10 mouse cellular contexts compared by ENCODE assay signal in genomic region chr1:132520764-132521163, GRCm38 (mm10). TPM values are rescaled to one million over a fixed set of nuclear protein-coding genes. Genes with fewer than 3 reads are reported as not detected.
DNase-seq lines count a peak whose midpoint lies in the region; ATAC-seq and TF ChIP-seq lines count a peak whose summit lies in the region.
"Had no signal": no experiment of that assay in that cellular context is flagged by ENCODE, and none has a peak within 500 bp of the region (broad histone marks: within the 10 kb centered on the region; RNA-seq: fewer than 3 reads in every experiment).

No protein-coding gene starts in this region.

- ATAC-seq in heart, embryonic 11.5 days (replicated peaks; ENCODE audit: insufficient number of reproducible peaks, low FRiP score, low TSS enrichment) = no peak
- peak; percentile 56; the same call in 1 of the 2 replicates for ATAC-seq in heart, embryonic 16.5 days (replicated peaks; ENCODE audit: extremely low read depth, insufficient read depth, low FRiP score)
- ATAC-seq in midbrain, embryonic 14.5 days (ENCODE audit: low FRiP score, low TSS enrichment) = no peak
- ATAC-seq: Patski had no signal

- H3K4me3 ChIP-seq in heart, embryonic 11.5 days (ENCODE audit: low read depth, low read length) = no peak overlapping the region
- H3K4me3 ChIP-seq in heart, embryonic 16.5 days (ENCODE audit: low read length) = no peak overlapping the region
- H3K4me3 ChIP-seq in midbrain, embryonic 14.5 days (replicated peaks; ENCODE audit: low read depth, low read length) = no peak overlapping the region
- H3K4me3 ChIP-seq in thymus, adult 2 months (ENCODE audit: control insufficient read depth, insufficient read depth, low read length) = no peak overlapping the region

- 17% methylated on average over 3 of the region's 6 CpGs for WGBS in heart, embryonic 11.5 days (ENCODE audit: insufficient replicate concordance)
- WGBS in heart, embryonic 16.5 days = 30% methylated on average over 3 of the region's 6 CpGs
- WGBS in midbrain, embryonic 14.5 days = 25% methylated on average over 2 of the region's 6 CpGs
- WGBS in thymus, adult 2 months = 30% methylated on average over 3 of the region's 6 CpGs

- peaks cover 3% of the 10 kb centered on the region; the same call in 1 of the 2 replicates for H3K27me3 ChIP-seq in heart, embryonic 11.5 days (ENCODE audit: control insufficient read depth, insufficient read depth, low read length)
- H3K27me3 ChIP-seq in heart, embryonic 16.5 days (ENCODE audit: control insufficient read depth, insufficient read depth, low read length) = peaks cover 3% of the 10 kb centered on the region
- no peaks in the 10 kb centered on the region for H3K27me3 ChIP-seq in midbrain, embryonic 14.5 days (ENCODE audit: control insufficient read depth, insufficient read depth, low read length)
- no peaks in the 10 kb centered on the region for H3K27me3 ChIP-seq in thymus, adult 2 months (ENCODE audit: control insufficient read depth, insufficient read depth, low read length)

- no peak overlapping the region for H3K27ac ChIP-seq in heart, embryonic 11.5 days (ENCODE audit: low read depth, low read length)
- no peak overlapping the region for H3K27ac ChIP-seq in heart, embryonic 16.5 days (ENCODE audit: low read length)
- H3K27ac ChIP-seq in midbrain, embryonic 14.5 days (replicated peaks; ENCODE audit: low read depth, low read length) = no peak overlapping the region
- no peak overlapping the region for H3K27ac ChIP-seq in thymus, adult 2 months (ENCODE audit: control insufficient read depth, insufficient read depth, low read length)
- H3K27ac ChIP-seq: macrophage had no signal

- TF ChIP-seq CTCF in thymus, adult 2 months (IDR thresholded peaks at IDR 0.05; ENCODE audit: borderline replicate concordance, control insufficient read depth, extremely low read depth, insufficient read depth, low read length, poor library complexity) = 0 out of 2 replicates have a peak, but pooled peaks have one; percentile 22

- no peaks in the 10 kb centered on the region for H3K4me1 ChIP-seq in heart, embryonic 11.5 days (ENCODE audit: control insufficient read depth, insufficient read depth, low read length)
- no peaks in the 10 kb centered on the region for H3K4me1 ChIP-seq in heart, embryonic 16.5 days (ENCODE audit: control insufficient read depth, insufficient read depth, low read length)
- 0 out of 2 replicates have a peak, but pooled peaks cover 4% of the 10 kb centered on the region for H3K4me1 ChIP-seq in midbrain, embryonic 14.5 days (ENCODE audit: control insufficient read depth, insufficient read depth, low read length)
- H3K4me1 ChIP-seq in thymus, adult 2 months (replicated peaks; ENCODE audit: control insufficient read depth, insufficient read depth, low read length) = no peaks in the 10 kb centered on the region

- no peak overlapping the region for H3K9ac ChIP-seq in heart, embryonic 11.5 days (ENCODE audit: low read depth, low read length)
- no peak overlapping the region for H3K9ac ChIP-seq in heart, embryonic 16.5 days (ENCODE audit: low read length)
- no peak overlapping the region for H3K9ac ChIP-seq in midbrain, embryonic 14.5 days (replicated peaks; ENCODE audit: low read length)

- TF ChIP-seq POLR2A in thymus, adult 2 months (IDR thresholded peaks at IDR 0.05; ENCODE audit: control insufficient read depth, extremely low read depth, insufficient read depth, low read length, poor library complexity) = no peak

- H3K9me3 ChIP-seq in heart, embryonic 11.5 days (replicated peaks; ENCODE audit: control insufficient read depth, low read length) = no peaks in the 10 kb centered on the region
- no peaks in the 10 kb centered on the region for H3K9me3 ChIP-seq in heart, embryonic 16.5 days (replicated peaks; ENCODE audit: control insufficient read depth, low read length)
- H3K9me3 ChIP-seq in midbrain, embryonic 14.5 days (ENCODE audit: control insufficient read depth, low read length) = no peaks in the 10 kb centered on the region

- H3K4me2 ChIP-seq in heart, embryonic 11.5 days = no peak overlapping the region
- H3K4me2 ChIP-seq in heart, embryonic 16.5 days (ENCODE audit: low read depth, low read length) = no peak overlapping the region
- no peak overlapping the region for H3K4me2 ChIP-seq in midbrain, embryonic 14.5 days (ENCODE audit: low read length)

- DNase-seq in heart, adult 11 months = peak; percentile 95
- peak; percentile 22 for DNase-seq in MEL-GATA-1-ER (ENCODE audit: extremely low read depth, low read depth)
- DNase-seq in embryo, embryonic 10.5 days (ENCODE audit: low spot score) = peak; percentile 66
- DNase-seq in layer of hippocampus, postnatal 36 days = peak; percentile 50 to 54
- peak; percentile 62 for DNase-seq in midbrain, embryonic 14.5 days
- DNase-seq in thymus, adult 2 months = peak; percentile 57

- no peaks in the 10 kb centered on the region for H3K36me3 ChIP-seq in heart, embryonic 11.5 days (ENCODE audit: control insufficient read depth, insufficient read depth, low read length)
- no peaks in the 10 kb centered on the region for H3K36me3 ChIP-seq in heart, embryonic 16.5 days (ENCODE audit: control insufficient read depth, insufficient read depth)
- peaks cover 83% of the 10 kb centered on the region for H3K36me3 ChIP-seq in midbrain, embryonic 14.5 days (ENCODE audit: control insufficient read depth, insufficient read depth, low read length)
- no peaks in the 10 kb centered on the region for H3K36me3 ChIP-seq in thymus, adult 2 months (ENCODE audit: control insufficient read depth, insufficient read depth, low read length)

RNA-seq across cellular contexts. Expression of gene Tmem81, which starts 14.7 kb away (rescaled TPM):
- 1.1 and 1.3 TPM in 2 replicates for polyA plus RNA-seq in heart, embryonic 11.5 days (2014; fragmentation: Nextera tagmentation; extraction: Ambion mirVana)
- 0.76 and 0.80 TPM in 2 replicates for polyA plus RNA-seq in heart, embryonic 16.5 days (2015; fragmentation: Nextera tagmentation; extraction: Ambion mirVana)
- total RNA-seq in layer of hippocampus, postnatal 36 days (2021) = 1 to 10 TPM; 5.1 to 7.3 TPM
- polyA plus RNA-seq in midbrain, embryonic 14.5 days (2014; fragmentation: Nextera tagmentation; extraction: Ambion mirVana) = 1.1 and 1.3 TPM in 2 replicates
- polyA plus RNA-seq in thymus, adult 2 months (2012; rRNA removed) = 4.9 and 5.5 TPM in 2 replicates

RNA-seq across cellular contexts. Expression of gene Cntn2, which starts 22.3 kb away (rescaled TPM):
- 0.09 and 0.35 TPM in 2 replicates for polyA plus RNA-seq in heart, embryonic 11.5 days (2014; fragmentation: Nextera tagmentation; extraction: Ambion mirVana)
- 0.09 TPM in 2 replicates for polyA plus RNA-seq in heart, embryonic 16.5 days (2015; fragmentation: Nextera tagmentation; extraction: Ambion mirVana)
- total RNA-seq in layer of hippocampus, postnatal 36 days (2021) = 10 to 100 TPM; 71.6 to 85.6 TPM
- 36.9 and 65.3 TPM in 2 replicates for polyA plus RNA-seq in midbrain, embryonic 14.5 days (2014; fragmentation: Nextera tagmentation; extraction: Ambion mirVana)
- 0.80 and 0.91 TPM in 2 replicates for polyA plus RNA-seq in thymus, adult 2 months (2012; rRNA removed)
- polyA plus RNA-seq: macrophage had no signal

RNA-seq across cellular contexts. Expression of gene Rbbp5, which starts 43.6 kb away (rescaled TPM):
- polyA plus RNA-seq in heart, embryonic 11.5 days (2014; fragmentation: Nextera tagmentation; extraction: Ambion mirVana) = 32.4 and 40.1 TPM in 2 replicates
- 31.2 and 32.2 TPM in 2 replicates for polyA plus RNA-seq in heart, embryonic 16.5 days (2015; fragmentation: Nextera tagmentation; extraction: Ambion mirVana)
- total RNA-seq in layer of hippocampus, postnatal 36 days (2021) = 10 to 100 TPM; 69.1 to 71.6 TPM
- 38.2 and 48.6 TPM in 2 replicates for polyA plus RNA-seq in midbrain, embryonic 14.5 days (2014; fragmentation: Nextera tagmentation; extraction: Ambion mirVana)
- polyA plus RNA-seq in thymus, adult 2 months (2012; rRNA removed) = 33.1 TPM in 2 replicates

Comparison
In these comparisons a context has a peak if more than half of its experiments do, and no peak if none do; other contexts are left out.
1. DNase-seq: peak in every context shown above with its lines; median percentile 95 in heart, adult 11 months; 66 in embryo, embryonic 10.5 days; 62 in midbrain, embryonic 14.5 days; 57 in thymus, adult 2 months; 52 in layer of hippocampus, postnatal 36 days; 22 in MEL-GATA-1-ER.
2. RNA of gene Cntn2, which starts 22.3 kb away (polyA plus RNA-seq): 36.9 to 65.3 TPM in midbrain, embryonic 14.5 days; 0.80 to 0.91 TPM in thymus, adult 2 months, 0.09 TPM in heart, embryonic 16.5 days and 0.09 to 0.35 TPM in heart, embryonic 11.5 days; every median in the first group is over 10 times any median in the second.